Mouse (Mus musculus): ENCODE measurements around the gene Tfcp2.

DNA sequence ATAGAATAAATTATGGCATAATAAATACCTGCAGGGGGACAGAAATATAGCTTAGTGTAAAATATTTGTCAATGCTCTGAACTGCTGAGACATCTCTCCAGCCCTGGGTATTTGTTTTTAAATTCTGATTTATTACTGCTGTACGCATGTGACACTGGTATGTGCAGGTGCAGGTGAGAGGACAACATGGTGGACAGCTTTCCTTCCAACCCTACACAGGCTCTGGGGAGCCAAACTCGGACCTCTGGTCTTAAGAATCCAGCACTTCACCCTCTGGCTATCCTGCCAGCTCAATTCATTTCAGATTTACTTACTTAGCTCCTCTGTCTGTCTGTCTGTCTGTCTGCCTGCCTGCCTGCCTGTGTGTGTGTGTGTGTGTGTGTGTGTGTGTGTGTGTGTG, 36.7 kb downstream of the Tfcp2 start:
- TF ChIP-seq CTCF (IDR thresholded peaks at IDR 0.05; ENCODE audit: low read depth), result no peak
- TF ChIP-seq EP300 (IDR thresholded peaks at IDR 0.05; ENCODE audit: low read depth), result no peak

All from heart, postnatal 0 days (tissue).